8 mouse cellular contexts compared by ENCODE assay signal in genomic region chr17:33759767-33760254, GRCm38 (mm10). TPM values are rescaled to one million over a fixed set of nuclear protein-coding genes. Genes with fewer than 3 reads are reported as not detected.
DNase-seq lines count a peak whose midpoint lies in the region; ATAC-seq lines count a peak whose summit lies in the region.

No protein-coding gene starts in this region.

- H3K9ac ChIP-seq in hindbrain, embryonic 12.5 days = peak overlapping the region; percentile 97

- H3K27ac ChIP-seq in hindbrain, embryonic 12.5 days = peak overlapping the region; percentile 99

- 0 out of 2 replicates have a peak, but pooled peaks cover 2% of the 10 kb centered on the region for H3K36me3 ChIP-seq in hindbrain, embryonic 12.5 days

- H3K9me3 ChIP-seq in hindbrain, embryonic 12.5 days (replicated peaks) = no peaks in the 10 kb centered on the region

- no peaks in the 10 kb centered on the region for H3K27me3 ChIP-seq in hindbrain, embryonic 12.5 days

- peak; percentile 89 for ATAC-seq in hindbrain, embryonic 12.5 days (ENCODE audit: low FRiP score)

- DNase-seq in NIH3T3 (ENCODE audit: low read depth) = peak; percentile 98
- peak; percentile 95 to 96 for DNase-seq in cerebellum, postnatal 10 days
- DNase-seq in frontal cortex, postnatal 10 days (ENCODE audit: low spot score in 2 of 2) = peak; percentile 87 to 88
- peak; percentile 82 to 85 for DNase-seq in layer of hippocampus, postnatal 14 days (ENCODE audit: low spot score in 2 of 2)
- DNase-seq in lung, postnatal 10 days = peak; percentile 98
- peak; percentile 94 for DNase-seq in ovary, postnatal 14 days (ENCODE audit: low spot score)
- peak; percentile 95 to 96 for DNase-seq in thymus, postnatal 10 days (ENCODE audit: low spot score in 2 of 2)

- 0% methylated on average over 32 of the region's 38 CpGs for WGBS in hindbrain, embryonic 12.5 days

- peaks cover 45% of the 10 kb centered on the region for H3K4me1 ChIP-seq in hindbrain, embryonic 12.5 days

- H3K4me3 ChIP-seq in hindbrain, embryonic 12.5 days = peak overlapping the region; percentile 83

- peak overlapping the region; percentile 72 for H3K4me2 ChIP-seq in hindbrain, embryonic 12.5 days (replicated peaks)

RNA-seq across cellular contexts. Expression of gene Rab11b, which starts 0.5 kb away (rescaled TPM):
- polyA plus RNA-seq in hindbrain, embryonic 12.5 days (2016; fragmentation: Nextera tagmentation; extraction: Ambion mirVana) = 404 and 415 TPM in 2 replicates
- 100 to 1,000 TPM; 281 to 286 TPM for total RNA-seq in layer of hippocampus, postnatal 14 days (2021)

RNA-seq across cellular contexts. Expression of gene Angptl4, which starts 21.8 kb away (rescaled TPM):
- 25.6 and 26.8 TPM in 2 replicates for polyA plus RNA-seq in hindbrain, embryonic 12.5 days (2016; fragmentation: Nextera tagmentation; extraction: Ambion mirVana)
- total RNA-seq in layer of hippocampus, postnatal 14 days (2021) = 1 to 10 TPM; 4.8 to 5.8 TPM

RNA-seq across cellular contexts. Expression of gene March2, which starts 41.3 kb away (rescaled TPM):
- 53.4 and 54.6 TPM in 2 replicates for polyA plus RNA-seq in hindbrain, embryonic 12.5 days (2016; fragmentation: Nextera tagmentation; extraction: Ambion mirVana)
- 10 to 100 TPM; 84.7 to 89.0 TPM for total RNA-seq in layer of hippocampus, postnatal 14 days (2021)

RNA-seq across cellular contexts. Expression of gene Kank3, which starts 50.5 kb away (rescaled TPM):
- polyA plus RNA-seq in hindbrain, embryonic 12.5 days (2016; fragmentation: Nextera tagmentation; extraction: Ambion mirVana) = 30.8 and 31.4 TPM in 2 replicates
- total RNA-seq in layer of hippocampus, postnatal 14 days (2021) = 10 to 100 TPM; 45.2 to 48.1 TPM

Comparison
In these comparisons a context has a peak if more than half of its experiments do, and no peak if none do; other contexts are left out.
1. Peak in every context shown above with its lines: DNase-seq, ATAC-seq, H3K4me3 ChIP-seq and H3K27ac ChIP-seq.